Mouse (Mus musculus): ENCODE results near the gene Nfatc3.

The Nfatc3 gene

GRCm38 (mm10) chr8:106178428-106178827, 119.8 kb downstream of the Nfatc3 start:
- no peak for DNase-seq (ENCODE audit: extremely low spot score, low read depth, low spot score)

Measured in hindlimb bud, embryonic 11.5 days (tissue).